Mouse (Mus musculus) B cell, adult 2 months (primary cell): ENCODE data around the gene A3galt2.

ENCODE experiments used
- DNase-seq, 2 experiments: peaks; one replicate each; pipeline ENCODE4 v3.0.0; 2022

A3galt2 gene

GRCm38 (mm10) chr4:128759214-128759613 lies 4.0 kb downstream of the A3galt2 start:
- no peak for DNase-seq

- DNase-seq = no peak
These were observed 4.9 kb downstream of the A3galt2 start for GRCm38 (mm10) chr4:128760029-128760428.

DNA sequence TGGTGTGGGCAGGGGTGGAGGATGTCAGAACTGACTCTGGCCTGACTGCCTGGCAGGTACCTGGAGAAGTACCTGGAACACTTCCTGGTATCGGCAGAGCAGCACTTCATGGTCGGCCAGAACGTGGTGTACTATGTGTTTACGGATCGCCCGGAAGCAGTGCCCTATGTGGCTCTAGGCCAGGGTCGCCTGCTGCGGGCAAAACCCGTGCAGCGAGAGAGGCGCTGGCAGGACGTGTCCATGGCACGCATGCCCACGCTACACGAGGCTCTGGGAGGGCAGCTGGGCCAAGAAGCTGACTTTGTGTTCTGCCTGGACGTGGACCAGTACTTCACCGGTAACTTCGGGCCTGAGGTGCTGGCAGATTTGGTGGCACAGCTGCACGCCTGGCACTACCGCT lies 11.8 kb downstream of the A3galt2 start:
- no peak for DNase-seq

DNA sequence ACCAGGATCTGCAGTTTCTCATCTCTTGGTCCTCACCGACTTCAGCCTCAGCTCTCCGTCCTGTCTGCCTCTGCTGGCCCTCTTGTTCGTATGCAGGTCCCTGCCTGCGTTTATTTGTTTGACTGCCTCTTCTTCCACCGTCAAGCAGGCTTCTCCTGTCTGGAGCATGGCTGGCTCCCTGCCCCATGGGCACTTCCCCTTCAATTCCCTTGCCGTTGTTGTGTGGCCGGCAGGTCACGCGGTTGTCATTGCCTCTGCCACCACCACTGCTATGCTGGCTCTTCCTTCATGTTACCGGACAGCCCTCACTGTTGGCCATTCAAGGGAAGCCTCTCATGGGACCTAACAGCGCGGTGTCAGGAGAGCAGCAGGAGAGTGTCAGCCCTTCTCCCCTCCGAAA lies 13.0 kb downstream of the A3galt2 start:
- no peak for DNase-seq

DNA sequence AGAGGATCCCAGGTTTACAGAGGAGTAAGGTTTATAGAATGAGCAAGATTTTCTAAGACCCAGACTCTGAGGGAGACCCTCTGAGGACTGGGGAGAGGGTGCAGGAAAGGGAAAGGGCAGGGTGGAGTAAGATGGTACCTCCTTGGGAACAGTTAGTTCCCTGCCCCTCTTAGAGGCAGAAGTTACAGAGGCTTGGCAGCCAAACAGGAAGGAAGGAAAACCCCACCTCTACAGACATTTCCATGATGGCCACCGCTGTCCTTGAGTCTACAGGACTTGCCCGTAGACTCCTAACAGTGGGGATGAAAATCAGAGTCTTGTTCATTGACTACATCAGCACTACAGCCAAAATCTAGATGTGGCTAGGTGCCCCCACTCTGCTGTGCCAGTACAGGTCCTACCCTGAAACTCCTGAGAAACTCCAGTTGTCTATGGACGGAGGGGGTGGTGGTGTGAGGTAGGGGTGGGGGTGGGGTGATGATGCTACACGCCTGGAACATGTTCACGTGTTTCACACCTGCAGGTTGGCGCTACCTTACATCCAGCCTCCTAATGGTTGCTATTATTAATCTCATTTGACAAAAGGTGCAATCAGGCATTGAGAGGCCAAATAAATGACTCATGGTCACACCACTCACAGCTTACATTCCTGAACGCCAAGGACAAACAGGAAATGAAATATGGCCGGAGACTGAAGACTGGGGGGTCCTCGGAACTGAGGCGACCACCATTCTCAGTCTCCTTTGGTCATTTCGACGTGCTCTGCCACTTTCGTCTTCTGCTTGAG lies 14.6 kb downstream of the A3galt2 start:
- DNase-seq = no peak

DNA sequence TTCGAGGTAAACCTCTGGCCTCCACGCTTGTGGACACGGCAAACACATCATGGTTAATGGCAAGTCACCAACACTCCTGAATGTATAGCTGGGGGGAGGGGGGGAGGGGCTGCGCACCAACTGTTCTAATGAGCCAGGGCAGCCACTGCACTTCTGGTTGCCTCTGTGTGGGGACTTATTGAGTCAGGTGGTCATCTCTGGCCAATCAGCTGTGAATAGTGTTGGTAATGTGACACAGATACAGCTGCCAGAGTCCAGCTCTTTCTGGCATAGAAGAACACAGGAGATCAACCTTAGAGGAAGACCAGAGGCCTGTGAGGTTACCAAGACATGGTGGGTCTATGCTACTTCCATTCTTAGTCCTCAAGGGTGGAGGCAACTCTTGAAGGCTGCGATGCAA lies 15.5 kb downstream of the A3galt2 start:
- DNase-seq = no peak

GRCm38 (mm10) chr4:128773820-128774219 lies 18.7 kb downstream of the A3galt2 start:
- no peak for DNase-seq

GRCm38 (mm10) chr4:128774467-128774866 lies 19.3 kb downstream of the A3galt2 start:
- peak; percentile 77 for DNase-seq

DNA sequence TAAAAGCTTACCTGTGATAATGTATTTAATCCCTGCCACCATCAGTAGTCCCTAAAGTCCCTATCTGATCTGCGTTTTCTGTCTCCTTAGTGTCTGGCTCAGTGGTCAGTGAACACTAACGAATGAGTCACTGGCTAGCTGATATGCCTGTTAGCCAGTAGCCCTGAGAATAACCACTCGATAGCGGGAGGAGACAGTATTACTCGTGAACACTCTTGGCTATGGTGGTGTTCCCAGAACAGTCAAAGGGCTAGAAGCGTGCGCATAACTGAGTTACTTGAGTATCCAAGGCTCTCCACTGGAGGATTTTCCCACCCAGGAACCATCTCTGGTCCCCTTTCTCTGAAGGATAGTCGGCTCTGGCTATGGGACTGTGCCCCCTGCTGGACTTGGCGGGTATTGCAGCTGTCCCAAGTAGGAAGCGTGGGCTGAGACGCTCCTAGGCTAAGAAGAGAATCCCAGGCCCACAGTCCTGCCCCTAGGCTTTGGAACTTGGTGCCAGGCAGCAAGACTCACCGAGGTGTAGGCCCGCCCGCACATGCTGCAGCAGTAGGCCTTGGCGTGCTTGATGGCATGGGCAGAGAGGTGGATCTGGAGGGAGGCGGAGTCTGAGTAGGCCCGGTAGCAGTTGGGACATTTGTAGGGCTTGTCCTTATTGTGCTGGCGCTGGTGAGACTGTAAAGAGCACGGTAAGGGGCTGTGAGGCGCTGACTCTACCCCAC lies 21.6 kb downstream of the A3galt2 start:
- DNase-seq = peak; percentile 86

GRCm38 (mm10) chr4:128777593-128777992 lies 22.4 kb downstream of the A3galt2 start:
- DNase-seq = no peak

GRCm38 (mm10) chr4:128782037-128782436 lies 26.9 kb downstream of the A3galt2 start:
- DNase-seq = no peak

DNA sequence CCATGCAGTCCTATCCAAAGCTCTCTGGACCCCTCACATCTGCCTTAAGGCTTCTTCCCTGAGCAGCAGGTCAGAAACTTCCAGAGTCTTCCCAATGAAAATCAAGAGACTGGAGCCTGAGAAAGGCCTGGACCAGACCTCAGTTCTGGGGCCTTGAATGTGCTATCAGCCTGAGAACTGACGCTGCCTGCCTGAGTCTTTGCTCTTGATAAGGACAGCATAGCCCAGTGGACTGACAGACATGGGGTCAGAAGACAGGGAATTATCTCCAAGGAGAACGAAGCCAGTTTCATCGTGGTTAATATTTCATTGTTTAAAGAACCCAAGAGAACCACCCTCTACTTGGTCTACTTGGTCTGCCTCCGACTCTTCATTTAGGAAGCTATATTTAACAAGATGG lies 27.5 kb downstream of the A3galt2 start:
- DNase-seq = no peak

DNA sequence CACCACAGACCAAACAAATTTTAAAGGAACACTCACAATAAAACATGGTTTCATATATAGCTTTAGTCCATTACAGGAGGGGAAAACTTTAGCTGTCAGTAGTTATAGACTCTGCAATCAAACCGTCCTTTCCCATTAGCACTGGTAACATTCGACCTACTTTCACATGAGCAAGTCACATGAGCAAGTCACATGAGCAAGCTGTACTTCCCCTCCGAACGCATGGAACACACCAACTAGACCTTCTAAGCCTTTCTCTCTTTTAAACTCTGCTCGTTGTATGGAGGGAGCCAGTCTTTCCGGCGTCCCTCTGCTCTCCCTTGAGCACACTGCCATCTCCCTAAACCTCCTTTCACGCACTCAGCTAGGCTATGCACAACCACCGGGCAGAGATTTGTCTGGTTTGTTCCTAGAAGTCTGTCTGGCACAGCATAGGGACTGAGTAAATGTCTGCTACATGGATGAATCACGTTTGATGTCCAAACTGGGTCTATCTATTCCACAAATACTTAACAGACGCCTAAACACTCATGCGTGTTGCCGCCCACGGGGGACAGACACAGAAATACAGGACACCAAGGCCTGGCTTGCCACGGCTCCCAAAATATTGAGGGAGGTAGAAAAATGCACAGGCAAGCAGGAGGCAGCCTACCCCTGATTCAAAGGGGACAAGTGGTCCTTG lies 29.9 kb downstream of the A3galt2 start:
- DNase-seq = no peak

DNA sequence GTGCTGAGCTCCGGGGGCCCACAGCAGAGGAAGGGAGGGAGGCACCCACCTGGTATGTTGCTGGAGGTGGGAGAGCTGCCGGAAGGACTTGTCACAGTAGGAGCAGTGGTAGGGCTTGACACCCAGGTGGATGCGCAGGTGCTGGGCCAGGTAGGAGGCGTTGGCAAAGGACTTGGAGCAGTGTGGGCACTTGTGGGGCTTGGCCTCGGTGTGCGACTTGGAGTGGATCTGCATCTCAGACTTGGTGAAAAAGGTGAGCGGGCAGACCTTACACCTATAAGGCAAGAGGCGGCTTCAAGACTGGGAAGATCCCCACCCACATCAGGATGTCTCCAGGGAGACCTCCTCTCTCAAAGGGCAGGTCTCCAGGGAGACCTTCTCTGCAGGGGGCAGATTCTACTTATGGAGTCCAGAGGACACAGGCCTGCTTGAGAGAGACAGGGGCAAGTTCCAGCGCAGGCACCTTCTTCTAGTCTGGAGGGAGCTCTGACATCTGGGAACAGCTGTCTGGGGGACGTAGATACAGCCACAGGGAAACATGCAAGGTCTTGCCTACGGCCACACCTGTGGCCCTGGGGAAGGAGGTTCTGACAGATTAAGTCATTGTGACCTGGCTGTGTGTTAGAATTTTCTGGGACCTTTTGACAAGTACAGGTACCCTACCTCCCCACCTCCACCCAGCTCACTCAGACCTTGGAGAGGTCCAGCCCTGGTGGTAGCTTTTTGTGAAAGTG lies 30.9 kb downstream of the A3galt2 start:
- DNase-seq = no peak

GRCm38 (mm10) chr4:128787023-128787939 lies 32.1 kb downstream of the A3galt2 start:
- DNase-seq = no peak

GRCm38 (mm10) chr4:128788108-128788507 lies 32.9 kb downstream of the A3galt2 start:
- no peak for DNase-seq

DNA sequence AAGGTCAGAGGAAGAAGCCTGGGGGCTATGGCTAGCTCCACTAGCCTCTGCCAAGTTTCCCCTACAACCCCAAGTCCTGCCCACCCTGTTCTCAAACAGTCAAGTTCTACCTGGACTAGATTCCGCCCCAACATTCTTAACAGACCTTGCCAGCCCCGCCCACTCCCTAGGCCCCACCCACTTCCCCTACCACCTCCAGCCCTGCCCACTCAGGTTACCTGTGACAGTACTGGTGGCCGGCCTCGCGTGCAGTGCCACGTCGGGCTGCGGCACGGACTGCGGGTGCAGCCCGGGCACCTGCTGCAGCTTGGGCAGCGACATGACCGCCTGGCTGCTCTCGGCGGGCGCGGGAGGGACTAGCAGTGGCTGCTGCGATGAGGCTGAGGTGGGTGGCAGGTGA lies 34.5 kb downstream of the A3galt2 start:
- DNase-seq = no peak

- no peak for DNase-seq
These were observed 38.5 kb downstream of the A3galt2 start for GRCm38 (mm10) chr4:128793710-128794109.

DNA sequence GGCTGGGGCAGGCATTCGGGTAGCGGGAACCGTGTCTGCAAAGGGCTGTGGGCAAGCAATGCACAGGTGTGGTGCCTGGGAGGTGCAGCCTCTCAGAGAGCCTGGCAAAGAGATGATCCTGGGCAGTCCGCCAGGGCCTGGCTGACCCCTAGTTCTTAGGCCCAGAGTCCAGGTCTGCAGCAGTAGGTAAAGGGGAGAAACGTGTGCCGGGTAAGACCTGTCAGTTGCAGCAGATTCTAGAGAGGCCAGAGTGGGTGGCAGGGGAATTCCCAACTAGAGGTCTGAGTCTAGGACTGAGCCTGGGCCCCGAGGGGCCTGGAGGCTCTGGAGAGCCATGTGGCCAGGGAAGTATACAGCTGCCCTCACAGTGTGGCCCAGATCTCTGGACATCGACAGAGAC lies 39.0 kb downstream of the A3galt2 start:
- DNase-seq = no peak

- DNase-seq = no peak
These were observed 40.4 kb downstream of the A3galt2 start for GRCm38 (mm10) chr4:128795596-128795995.

DNA sequence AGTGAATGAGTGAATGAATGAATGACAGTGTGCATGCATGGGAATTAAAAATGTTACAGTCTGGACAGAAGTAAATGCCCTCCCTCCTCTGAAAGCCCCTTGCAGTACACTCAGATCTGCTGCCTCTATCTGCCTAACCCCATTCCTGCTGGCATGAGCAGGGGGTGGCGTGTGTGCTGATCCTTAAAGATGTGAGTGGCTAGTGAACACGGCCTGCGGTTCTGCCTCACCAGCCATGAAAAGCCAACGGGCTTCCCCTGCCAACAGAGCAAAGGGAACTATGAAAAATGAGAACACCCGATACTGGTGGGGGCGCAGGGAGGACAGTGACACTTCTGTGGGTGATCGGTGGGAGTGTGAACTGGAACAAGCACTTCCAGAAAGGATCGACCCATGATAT lies 41.6 kb downstream of the A3galt2 start:
- peak; percentile 26 to 33 for DNase-seq
